Mouse (Mus musculus) erythroblast, embryonic 14.5 days (primary cell): ENCODE data around the gene Golm1.

Experiments used
- GATA1 ChIP-seq: IDR thresholded peaks from 2 replicates; pipeline ENCODE4 v1.6.1; 2012; ENCODE audit warnings: low read length, inconsistent platforms, mixed read lengths
- TAL1 ChIP-seq: IDR thresholded peaks from 3 replicates; pipeline ENCODE4 v1.6.1; 2012; ENCODE audit warnings: low read length, inconsistent platforms, mixed read lengths

GRCm38 (mm10) chr13:59690576-59690975 is 15.0 kb upstream of the Golm1 start:
- TF ChIP-seq TAL1 (no peak), GATA1 (no peak)
